Mouse (Mus musculus): Measurements from ENCODE around the gene Timm10.

Gene Timm10

GRCm38 (mm10) chr2:84811880-84812279 is 14.9 kb upstream of the Timm10 start:
- in situ Hi-C loops (cut with MboI; ENCODE audit: unreplicated experiment in 2 of 2) = no loop called here

DNA sequence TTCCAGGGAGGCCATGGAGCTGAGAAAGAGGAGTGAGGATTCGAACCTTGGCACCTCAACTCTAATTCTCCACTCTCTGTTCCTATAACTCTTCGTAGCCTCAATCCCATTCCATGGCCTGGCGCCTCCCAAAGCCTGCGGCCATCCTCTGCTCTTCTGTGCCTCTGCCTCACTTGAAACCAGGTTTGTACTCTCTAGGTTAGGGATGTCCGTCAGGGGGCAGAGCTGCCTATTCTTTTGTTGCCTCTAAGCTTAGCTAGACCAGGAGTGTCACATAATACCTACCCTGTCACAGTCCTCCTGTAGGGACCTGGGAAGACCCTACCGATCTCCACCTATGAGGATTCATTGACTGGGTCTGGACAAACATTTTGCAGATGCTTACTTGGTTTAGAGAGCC is 14.1 kb upstream of the Timm10 start:
- in situ Hi-C loops (cut with MboI; ENCODE audit: unreplicated experiment in 2 of 2) = no loop called here

- in situ Hi-C loops (cut with MboI; ENCODE audit: unreplicated experiment in 2 of 2) = loop anchor here in 1 of 2 experiments (10.0 kb wide), 1 partner anchor 145 kb away; the partner anchor contains the start of genes Gm28635, Med19, Selenoh and Tmx2
Measured at GRCm38 (mm10) chr2:84819861-84820260, 6.9 kb upstream of the Timm10 start.

- in situ Hi-C loops (cut with MboI; ENCODE audit: unreplicated experiment in 2 of 2) = loop anchor here in 1 of 2 experiments (10.0 kb wide), 1 partner anchor 148 kb away; the partner anchor contains the start of genes Gm28635, Med19, Selenoh and Tmx2
Measured at GRCm38 (mm10) chr2:84822552-84822951, 4.2 kb upstream of the Timm10 start, which contains the start of gene Smtnl1. Gene Smtnl1, minus strand, starts transcription at chr2:84822652.

DNA sequence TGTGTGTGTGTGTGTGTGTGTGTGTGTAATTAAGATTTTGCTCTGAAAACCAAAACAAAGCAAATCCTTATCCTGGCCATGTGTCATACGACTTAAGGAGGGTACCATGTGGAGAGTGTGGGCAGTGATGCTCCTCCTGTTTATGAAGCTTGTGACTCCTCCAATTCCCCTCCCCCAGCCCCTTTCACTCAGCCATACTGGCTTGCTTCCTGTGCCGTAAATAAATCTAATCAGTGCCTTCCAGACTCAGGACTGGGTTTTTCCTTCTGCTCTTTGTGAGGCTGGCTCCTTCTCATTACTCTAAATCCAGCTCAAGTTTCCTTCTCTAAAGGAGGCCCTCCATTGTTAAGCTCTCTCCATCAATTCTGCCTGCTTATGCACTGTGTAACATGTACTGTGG is 3.6 kb upstream of the Timm10 start:
- in situ Hi-C loops (cut with MboI; ENCODE audit: unreplicated experiment in 2 of 2) = loop anchor here in 1 of 2 experiments (10.0 kb wide), 1 partner anchor 148 kb away; the partner anchor contains the start of genes Gm28635, Med19, Selenoh and Tmx2

GRCm38 (mm10) chr2:84827283-84827920 is 605 bp downstream of the Timm10 start:
- in situ Hi-C loops (cut with MboI; ENCODE audit: unreplicated experiment in 2 of 2) = loop anchor here (5.0 to 10.0 kb wide), 2 partner anchors 65 to 153 kb away; partner anchors contain the start of genes Gm28635 (in 1 of the 2), Med19 (in 1 of the 2), Selenoh (in 1 of the 2) and Tmx2 (in 1 of the 2)

GRCm38 (mm10) chr2:84831666-84832391 is 5.0 kb downstream of the Timm10 start:
- in situ Hi-C loops (cut with MboI; ENCODE audit: unreplicated experiment in 2 of 2) = loop anchor here (5.0 to 10.0 kb wide), 3 partner anchors 35 to 183 kb away; no protein-coding TSS in a partner anchor

DNA sequence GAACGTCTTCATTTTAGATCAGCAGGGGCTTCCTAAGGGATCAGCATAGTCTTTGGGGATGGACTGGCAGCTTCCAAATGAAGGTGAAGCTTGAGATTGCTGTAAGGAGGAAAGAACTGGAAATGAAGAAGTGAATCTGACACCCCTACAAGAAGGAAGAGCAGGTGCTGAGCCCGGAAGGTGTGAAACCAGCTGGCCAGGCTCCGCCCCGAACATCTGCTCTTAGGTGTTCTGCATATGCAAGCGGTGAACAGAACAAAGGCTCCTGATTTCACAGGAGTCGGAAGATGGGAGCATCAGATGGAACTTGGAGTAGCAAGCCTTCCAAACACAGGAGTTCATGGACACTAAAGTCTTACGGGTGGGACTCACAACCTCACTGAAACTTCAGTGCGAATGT is 10.3 kb downstream of the Timm10 start:
- in situ Hi-C loops (cut with MboI; ENCODE audit: unreplicated experiment in 2 of 2) = loop anchor here (10.0 kb wide), 2 partner anchors 118 to 178 kb away; no protein-coding TSS in a partner anchor

- in situ Hi-C loops (cut with MboI; ENCODE audit: unreplicated experiment in 2 of 2) = loop anchor here (10.0 kb wide), 2 partner anchors 117 to 177 kb away; no protein-coding TSS in a partner anchor
Measured at GRCm38 (mm10) chr2:84837817-84838592, 11.2 kb downstream of the Timm10 start.

DNA sequence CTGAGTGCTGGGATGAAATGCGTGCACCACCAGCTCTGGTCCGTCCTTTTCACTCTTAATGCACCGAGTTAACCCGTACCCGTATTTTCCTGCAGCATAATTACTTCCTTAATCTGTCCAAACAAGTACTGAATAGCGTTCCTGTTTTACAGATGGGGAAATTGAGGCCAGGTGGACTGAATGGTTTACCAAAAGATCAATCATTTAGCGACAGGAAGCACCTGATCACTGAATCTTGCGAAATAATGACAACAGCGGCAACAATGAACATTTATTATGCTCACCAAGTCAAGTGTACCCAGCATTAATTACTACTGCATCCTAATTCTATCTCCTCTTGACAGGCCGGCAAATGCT is 11.8 kb downstream of the Timm10 start, which contains the start of gene Slc43a1:
TSS of gene Slc43a1 (plus strand) at position 258 of the 357 bp plus-strand sequence.
- in situ Hi-C loops (cut with MboI; ENCODE audit: unreplicated experiment in 2 of 2) = loop anchor here (10.0 kb wide), 2 partner anchors 116 to 176 kb away; no protein-coding TSS in a partner anchor

DNA sequence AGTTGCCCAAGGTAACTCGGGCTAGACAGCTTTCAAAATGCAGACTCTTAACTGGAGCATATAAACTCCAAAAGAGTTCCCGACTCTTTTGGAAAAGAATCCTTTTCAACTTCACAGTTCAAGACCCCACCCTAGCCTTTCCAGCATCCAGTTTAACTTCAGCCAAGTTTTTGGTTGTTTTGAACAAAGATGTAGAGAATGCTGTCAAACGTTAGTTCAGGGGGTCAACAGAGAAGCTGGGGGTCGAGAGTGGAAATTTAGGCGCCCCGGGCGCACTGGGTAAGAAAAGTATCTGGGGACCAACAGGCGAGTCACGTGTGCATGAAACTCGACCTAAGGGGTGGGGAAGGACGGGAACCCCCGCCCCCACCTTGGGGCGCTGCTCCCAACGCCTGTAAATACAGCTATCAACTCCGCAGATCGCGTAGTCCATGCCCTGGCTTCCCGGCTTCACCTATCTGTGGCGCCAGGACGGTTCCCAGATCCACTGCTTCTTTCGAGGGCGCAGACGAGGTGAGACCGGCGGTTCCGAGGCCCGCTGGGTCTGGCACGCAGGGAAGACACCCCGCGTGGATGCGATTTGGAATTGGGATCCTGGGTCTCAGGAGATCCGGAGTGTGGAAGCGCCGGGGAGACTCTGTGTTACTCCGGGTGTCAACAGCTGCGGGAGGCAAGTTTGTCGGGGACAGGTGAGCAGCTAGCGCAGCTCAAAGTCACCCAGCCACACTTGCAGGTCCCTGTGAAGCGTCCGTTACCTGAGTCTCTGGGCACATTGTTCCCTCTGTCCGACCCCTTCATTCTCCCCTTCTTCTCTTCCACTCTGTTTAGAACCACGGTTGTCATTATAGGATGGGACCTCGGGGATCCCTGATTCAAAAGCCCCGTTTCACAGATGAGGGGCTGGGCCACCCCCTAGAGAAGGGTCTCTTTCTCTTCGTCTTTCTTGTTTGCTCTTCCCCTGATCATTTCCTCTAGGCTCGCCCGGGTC is 12.5 kb downstream of the Timm10 start:
- in situ Hi-C loops (cut with MboI; ENCODE audit: unreplicated experiment in 2 of 2) = loop anchor here (10.0 kb wide), 2 partner anchors 116 to 176 kb away; no protein-coding TSS in a partner anchor

DNA sequence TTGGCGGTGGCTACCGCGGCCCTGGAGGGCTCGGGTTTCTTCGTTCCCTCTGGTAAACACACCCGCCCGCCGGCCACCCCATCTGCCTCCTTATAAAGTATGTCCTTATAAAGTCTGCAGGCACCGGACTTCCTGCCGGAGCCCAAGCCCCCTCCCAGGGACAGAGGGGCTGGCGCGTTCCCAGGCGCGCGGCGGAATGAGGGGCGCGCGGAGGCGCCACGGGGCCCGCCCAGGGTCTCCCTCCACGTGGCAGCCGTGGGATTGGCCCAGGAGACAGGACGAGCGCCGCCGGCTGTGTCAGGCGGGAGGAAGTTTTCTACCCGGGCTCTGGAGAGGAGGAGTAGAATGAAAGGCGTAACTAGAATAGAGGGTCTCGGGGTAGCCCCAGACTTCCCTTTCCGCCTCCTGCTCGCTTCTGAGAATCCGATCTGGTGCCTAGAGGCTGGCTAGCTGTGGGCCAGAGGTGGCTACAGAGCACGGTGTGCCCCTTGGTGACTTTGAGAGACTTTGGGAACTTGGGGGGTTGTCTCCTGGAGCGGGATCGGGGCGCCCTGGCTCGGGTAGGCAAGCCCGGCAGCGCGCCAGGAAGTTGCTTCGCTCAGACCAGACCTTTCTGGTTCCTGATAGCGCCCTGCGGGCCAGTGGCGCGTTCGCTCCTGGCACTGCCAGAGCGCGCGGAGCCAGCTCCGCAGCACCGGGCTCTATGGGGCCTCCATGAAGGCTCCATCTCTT is 13.4 kb downstream of the Timm10 start:
- in situ Hi-C loops (cut with MboI; ENCODE audit: unreplicated experiment in 2 of 2) = no loop called here

- in situ Hi-C loops (cut with MboI; ENCODE audit: unreplicated experiment in 2 of 2) = no loop called here
Measured at GRCm38 (mm10) chr2:84840748-84841563, 14.2 kb downstream of the Timm10 start.

DNA sequence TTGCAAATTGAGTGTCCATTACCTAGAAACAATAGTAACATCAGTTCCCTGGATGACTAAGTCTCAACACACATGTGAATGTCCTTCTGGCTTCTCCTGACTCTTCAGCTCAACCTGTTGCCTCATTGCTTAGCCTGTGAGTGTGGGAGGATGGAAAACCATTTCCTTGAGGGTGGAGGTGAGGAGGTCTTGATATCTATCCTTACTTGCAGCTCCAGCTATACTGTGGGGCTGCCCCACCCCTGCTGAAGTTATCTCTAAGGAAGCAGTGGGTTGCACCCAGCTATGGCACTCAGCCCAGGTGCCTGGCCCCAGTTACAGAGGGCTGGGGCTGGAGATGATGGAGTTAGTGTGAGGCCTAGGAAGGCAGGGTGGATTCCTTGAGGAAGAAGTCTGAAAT is 15.1 kb downstream of the Timm10 start:
- in situ Hi-C loops (cut with MboI; ENCODE audit: unreplicated experiment in 2 of 2) = no loop called here

- in situ Hi-C loops (cut with MboI; ENCODE audit: unreplicated experiment in 2 of 2) = no loop called here
Measured at GRCm38 (mm10) chr2:84843654-84844053, 16.9 kb downstream of the Timm10 start.

DNA sequence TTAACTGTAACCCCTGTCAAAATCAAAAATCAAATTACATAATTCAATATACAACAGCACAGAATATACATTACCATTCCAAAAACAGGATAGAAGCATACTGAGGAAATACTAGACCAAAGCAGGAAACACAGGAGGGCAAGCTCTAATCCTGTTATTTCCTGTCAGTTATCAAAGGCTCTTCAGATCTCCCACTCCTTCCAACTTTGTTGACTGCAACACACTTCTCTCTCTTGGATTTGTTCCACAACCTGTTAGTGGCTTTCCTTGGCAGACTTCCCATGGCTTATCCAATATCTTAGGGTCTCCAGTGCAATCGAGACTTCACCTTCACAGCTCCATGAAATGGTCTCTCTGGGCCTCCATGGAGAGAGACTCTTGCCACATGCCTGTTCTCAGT is 18.4 kb downstream of the Timm10 start:
- in situ Hi-C loops (cut with MboI; ENCODE audit: unreplicated experiment in 2 of 2) = no loop called here

GRCm38 (mm10) chr2:84850407-84851129 is 23.8 kb downstream of the Timm10 start:
- in situ Hi-C loops (cut with MboI; ENCODE audit: unreplicated experiment in 2 of 2) = loop anchor here in 1 of 2 experiments (25.0 kb wide), 1 partner anchor 712 kb away; no protein-coding TSS in a partner anchor
